Mouse (Mus musculus): Measurements from ENCODE around the gene Exoc3l2.

Exoc3l2 gene

GRCm38 (mm10) chr7:19462884-19463381 lies at the start of gene Exoc3l2:
Gene Exoc3l2, plus strand, starts transcription at chr7:19463331.
- no peak for DNase-seq (ENCODE audit: low spot score in 2 of 2)

- DNase-seq (ENCODE audit: low spot score in 2 of 2), result no peak
Observed at GRCm38 (mm10) chr7:19413525-19413924, 49.6 kb upstream of the Exoc3l2 start.

GRCm38 (mm10) chr7:19416590-19416989 lies 46.5 kb upstream of the Exoc3l2 start:
- DNase-seq (ENCODE audit: low spot score in 2 of 2), result no peak

GRCm38 (mm10) chr7:19420121-19420520 lies 43.0 kb upstream of the Exoc3l2 start:
- no peak for DNase-seq (ENCODE audit: low spot score in 2 of 2)

GRCm38 (mm10) chr7:19420821-19421636 lies 42.1 kb upstream of the Exoc3l2 start:
- peak; percentile 78 to 80 for DNase-seq (ENCODE audit: low spot score in 2 of 2)

GRCm38 (mm10) chr7:19423083-19423482 lies 40.0 kb upstream of the Exoc3l2 start:
- no peak for DNase-seq (ENCODE audit: low spot score in 2 of 2)

GRCm38 (mm10) chr7:19424051-19424450 lies 39.1 kb upstream of the Exoc3l2 start:
- DNase-seq (ENCODE audit: low spot score in 2 of 2), result no peak

GRCm38 (mm10) chr7:19426349-19426748 lies 36.8 kb upstream of the Exoc3l2 start:
- no peak for DNase-seq (ENCODE audit: low spot score in 2 of 2)

GRCm38 (mm10) chr7:19426888-19427287 lies 36.2 kb upstream of the Exoc3l2 start:
- DNase-seq (ENCODE audit: low spot score in 2 of 2), result no peak

- DNase-seq (ENCODE audit: low spot score in 2 of 2), result no peak
Observed at GRCm38 (mm10) chr7:19427999-19428650, 35.0 kb upstream of the Exoc3l2 start.

GRCm38 (mm10) chr7:19429726-19430125 lies 33.4 kb upstream of the Exoc3l2 start:
- DNase-seq (ENCODE audit: low spot score in 2 of 2), result no peak

GRCm38 (mm10) chr7:19430402-19430801 lies 32.7 kb upstream of the Exoc3l2 start:
- no peak for DNase-seq (ENCODE audit: low spot score in 2 of 2)

- no peak for DNase-seq (ENCODE audit: low spot score in 2 of 2)
Observed at GRCm38 (mm10) chr7:19432475-19432874, 30.7 kb upstream of the Exoc3l2 start.

GRCm38 (mm10) chr7:19436276-19436675 lies 26.9 kb upstream of the Exoc3l2 start:
- DNase-seq (ENCODE audit: low spot score in 2 of 2), result no peak

- no peak for DNase-seq (ENCODE audit: low spot score in 2 of 2)
Observed at GRCm38 (mm10) chr7:19437048-19437447, 26.1 kb upstream of the Exoc3l2 start.

- DNase-seq (ENCODE audit: low spot score in 2 of 2), result no peak
Observed at GRCm38 (mm10) chr7:19441448-19442091, 21.6 kb upstream of the Exoc3l2 start.

GRCm38 (mm10) chr7:19443344-19443743 lies 19.8 kb upstream of the Exoc3l2 start:
- DNase-seq (ENCODE audit: low spot score in 2 of 2), result peak; percentile 69 to 81

GRCm38 (mm10) chr7:19444801-19445200 lies 18.3 kb upstream of the Exoc3l2 start:
- DNase-seq (ENCODE audit: low spot score in 2 of 2), result no peak

- no peak for DNase-seq (ENCODE audit: low spot score in 2 of 2)
Observed at GRCm38 (mm10) chr7:19447689-19448088, 15.4 kb upstream of the Exoc3l2 start.

GRCm38 (mm10) chr7:19449165-19449564 lies 14.0 kb upstream of the Exoc3l2 start:
- DNase-seq (ENCODE audit: low spot score in 2 of 2), result no peak

GRCm38 (mm10) chr7:19455186-19455585 lies 7.9 kb upstream of the Exoc3l2 start:
- DNase-seq (ENCODE audit: low spot score in 2 of 2), result no peak

- DNase-seq (ENCODE audit: low spot score in 2 of 2), result no peak
Observed at GRCm38 (mm10) chr7:19455819-19456495, 7.2 kb upstream of the Exoc3l2 start.

Measured in heart, adult 9 months (tissue).